Mouse (Mus musculus): ENCODE measurements around the gene Slc25a22. TPM values are rescaled to one million over a fixed set of nuclear protein-coding genes. Genes with fewer than 3 reads are reported as not detected.

Slc25a22 gene
- total RNA-seq, 1 experiment from 2014 or later, result 11.1 TPM

DNA sequence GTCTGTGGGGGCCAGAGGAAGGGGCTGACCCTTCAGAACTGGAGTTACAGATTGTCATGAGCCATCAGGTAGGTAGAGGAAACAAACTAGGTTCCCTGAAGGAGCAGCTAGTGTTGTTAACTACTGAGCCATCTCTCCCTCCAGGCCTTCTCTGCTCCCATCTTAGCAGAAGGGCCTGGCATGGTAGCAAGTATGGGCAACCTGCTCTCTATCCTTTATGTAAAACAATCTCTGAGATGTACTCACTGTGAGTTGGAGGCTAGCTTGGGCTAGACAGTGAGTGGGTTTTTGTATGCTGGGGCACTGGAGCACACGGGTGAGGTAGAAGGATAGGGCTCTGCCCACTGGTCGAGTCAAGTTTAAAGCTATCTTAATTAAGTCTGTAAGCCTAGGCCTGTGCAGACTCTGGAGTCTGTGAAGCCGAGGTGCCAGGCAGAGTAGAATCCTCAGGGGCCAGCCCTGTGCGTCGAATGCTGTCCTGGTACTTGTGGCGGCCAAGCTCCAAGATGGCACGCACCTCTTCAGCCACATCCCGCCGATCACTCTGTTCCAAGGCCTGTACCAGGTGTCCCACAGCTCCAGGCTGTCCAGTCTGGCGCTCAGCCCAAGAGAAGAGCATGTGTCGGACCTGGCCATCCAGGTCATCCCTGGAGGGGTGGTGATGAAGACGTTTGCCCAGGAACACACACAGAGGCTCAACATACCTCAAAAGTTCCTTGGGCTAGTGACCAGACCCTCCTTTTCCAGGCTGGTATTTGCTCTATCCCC lies 693 bp upstream of the Slc25a22 start:
- no peak for ATAC-seq (replicated peaks; ENCODE audit: low read depth, poor library complexity, severe bottlenecking)

DNA sequence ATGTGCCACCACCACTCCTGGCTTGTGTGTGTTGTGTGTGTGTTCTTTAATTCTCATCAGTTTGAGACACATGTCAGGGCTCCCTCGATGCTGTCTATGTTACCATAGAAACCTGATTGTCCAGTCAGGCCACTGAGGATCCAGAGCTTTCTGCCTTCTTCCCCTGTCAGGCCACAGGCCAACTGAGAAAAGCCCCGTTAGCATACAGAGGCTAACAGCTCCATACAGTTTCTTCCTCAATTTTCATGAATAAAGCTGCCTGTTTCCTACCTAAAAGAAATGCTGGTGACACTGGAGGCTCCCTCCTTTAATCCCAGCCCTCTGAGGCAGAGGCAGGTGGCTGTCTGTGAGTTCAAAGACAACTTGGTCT lies 1.2 kb downstream of the Slc25a22 start:
- ATAC-seq (replicated peaks; ENCODE audit: low read depth, poor library complexity, severe bottlenecking), result no peak

DNA sequence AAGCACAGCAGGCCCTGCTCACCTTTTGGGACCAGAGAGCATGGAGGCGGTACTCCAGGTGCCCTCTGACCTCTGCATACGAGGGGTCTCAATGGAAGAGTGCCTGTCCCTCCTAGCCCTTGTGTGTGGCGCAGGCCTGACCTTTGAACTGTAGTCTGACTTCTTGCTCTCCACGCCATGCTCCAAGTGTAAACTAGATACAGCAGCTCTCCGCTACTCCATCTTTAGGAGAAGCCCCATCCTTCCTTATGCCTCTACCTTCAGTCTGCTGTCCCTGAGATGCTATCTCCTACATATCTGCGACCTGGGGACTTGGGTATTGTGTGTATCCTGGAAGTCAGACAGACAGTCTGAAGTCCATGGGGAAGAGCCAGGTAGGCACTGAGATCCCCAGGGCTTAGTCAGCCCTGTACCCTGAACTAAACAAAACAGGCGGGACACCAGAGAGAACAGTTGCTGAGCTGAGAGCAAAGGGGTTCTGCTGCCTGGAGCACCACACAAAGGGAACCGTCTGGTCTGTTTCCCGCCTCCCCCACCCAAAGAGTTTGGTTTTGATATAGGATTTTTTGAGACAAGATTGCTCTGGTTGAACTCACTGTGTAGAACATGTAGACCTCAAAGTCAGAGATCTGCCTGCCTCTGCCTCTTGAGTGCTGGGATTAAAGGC lies 1.7 kb downstream of the Slc25a22 start:
- no peak for ATAC-seq (replicated peaks; ENCODE audit: low read depth, poor library complexity, severe bottlenecking)

DNA sequence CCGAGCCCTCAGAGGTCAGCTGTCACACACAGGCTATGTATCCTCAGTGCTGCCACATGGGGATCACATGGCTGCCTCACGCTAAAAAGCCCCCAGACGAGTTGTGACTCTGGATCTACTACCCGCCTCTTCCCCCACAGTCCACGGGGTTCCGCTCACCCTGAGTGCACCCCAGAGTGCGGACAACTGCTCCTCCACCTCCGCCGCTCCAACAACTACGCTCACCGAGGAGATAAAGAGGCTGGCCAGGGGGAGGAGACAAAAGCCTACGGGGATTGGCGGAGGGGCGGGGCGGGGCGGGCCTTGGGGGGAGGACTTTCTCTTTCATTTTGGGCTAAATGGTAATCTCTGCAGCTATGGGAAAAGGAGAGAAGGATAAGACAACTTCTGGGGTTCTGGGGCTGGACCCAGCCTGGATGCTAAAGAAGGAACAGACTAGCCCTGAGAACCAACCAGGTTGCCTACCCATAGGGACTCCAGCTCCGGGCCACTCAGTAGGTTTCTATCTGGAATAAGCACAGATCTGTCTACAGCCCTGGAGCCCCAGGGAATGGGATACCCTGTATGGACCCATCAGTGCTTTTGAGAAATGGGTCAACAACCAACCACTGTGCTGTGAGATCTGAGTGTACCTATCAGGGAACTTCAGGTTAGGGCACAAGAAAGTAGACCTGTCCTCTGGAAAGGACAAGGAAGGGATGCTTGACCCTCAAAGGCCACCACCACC lies 2.4 kb downstream of the Slc25a22 start:
- peak; percentile 74 for ATAC-seq (replicated peaks; ENCODE audit: low read depth, poor library complexity, severe bottlenecking)

DNA sequence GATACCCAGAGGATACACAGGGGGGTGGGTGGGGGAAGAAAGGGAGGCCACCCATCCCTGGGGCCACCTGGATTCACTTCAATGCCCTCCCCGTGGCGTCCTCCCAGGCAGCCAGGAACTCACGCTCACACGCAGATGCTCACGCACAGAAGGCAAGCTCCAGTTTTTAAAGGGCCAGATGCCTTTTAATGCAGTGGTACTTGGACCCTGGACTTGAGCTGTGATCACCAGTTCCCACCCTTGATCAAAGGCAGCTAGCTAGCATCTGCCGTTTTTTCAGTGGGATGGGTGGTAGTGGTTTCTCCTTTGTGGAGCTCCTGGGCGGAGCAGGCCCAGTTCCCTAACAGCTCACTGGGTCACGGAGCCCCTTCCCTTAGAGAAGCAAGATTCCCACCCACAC lies 3.2 kb downstream of the Slc25a22 start:
- no peak for ATAC-seq (replicated peaks; ENCODE audit: low read depth, poor library complexity, severe bottlenecking)

DNA sequence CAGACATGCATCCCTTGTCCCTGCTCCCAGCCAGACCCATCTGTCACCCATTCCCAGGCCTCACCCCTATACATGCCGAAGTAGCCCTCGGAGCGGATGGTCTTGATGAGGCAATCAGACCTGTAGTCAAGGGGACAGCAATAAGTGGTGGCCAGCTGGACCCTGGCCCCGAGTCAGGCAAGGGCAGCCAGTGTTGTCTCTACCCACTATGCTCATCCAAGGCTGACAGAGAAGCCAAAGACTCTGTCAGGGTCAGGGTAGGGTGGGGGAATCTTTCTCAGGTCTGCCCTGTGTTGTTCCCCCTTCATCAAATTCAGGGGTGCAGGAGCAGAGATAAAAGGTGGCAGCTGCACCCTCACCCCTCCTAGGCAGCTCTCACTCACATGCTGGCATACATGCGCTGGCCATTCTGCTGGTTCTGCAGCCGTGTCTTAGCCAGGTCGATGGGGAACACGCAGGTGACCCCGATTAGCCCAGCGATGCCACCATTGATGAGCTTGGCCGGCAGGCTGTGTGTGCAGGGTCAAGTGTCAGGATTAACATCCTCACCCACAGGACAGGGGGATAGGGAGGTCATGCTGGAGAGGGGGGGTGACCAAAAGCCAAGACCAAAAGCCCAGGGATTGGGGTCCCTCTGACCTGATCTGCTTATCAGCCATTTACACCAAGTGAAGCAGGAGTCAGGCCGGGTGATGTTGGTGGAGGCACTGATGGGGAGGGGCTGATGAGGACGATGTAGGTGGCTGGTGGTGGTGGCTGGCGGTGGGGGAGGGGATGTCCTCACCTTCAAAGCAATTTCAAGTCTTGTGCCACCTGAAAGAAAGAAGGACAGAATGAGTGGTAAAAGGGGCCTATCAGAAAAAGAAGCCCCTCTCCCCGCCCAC lies 3.9 kb downstream of the Slc25a22 start:
- no peak for ATAC-seq (replicated peaks; ENCODE audit: low read depth, poor library complexity, severe bottlenecking)

DNA sequence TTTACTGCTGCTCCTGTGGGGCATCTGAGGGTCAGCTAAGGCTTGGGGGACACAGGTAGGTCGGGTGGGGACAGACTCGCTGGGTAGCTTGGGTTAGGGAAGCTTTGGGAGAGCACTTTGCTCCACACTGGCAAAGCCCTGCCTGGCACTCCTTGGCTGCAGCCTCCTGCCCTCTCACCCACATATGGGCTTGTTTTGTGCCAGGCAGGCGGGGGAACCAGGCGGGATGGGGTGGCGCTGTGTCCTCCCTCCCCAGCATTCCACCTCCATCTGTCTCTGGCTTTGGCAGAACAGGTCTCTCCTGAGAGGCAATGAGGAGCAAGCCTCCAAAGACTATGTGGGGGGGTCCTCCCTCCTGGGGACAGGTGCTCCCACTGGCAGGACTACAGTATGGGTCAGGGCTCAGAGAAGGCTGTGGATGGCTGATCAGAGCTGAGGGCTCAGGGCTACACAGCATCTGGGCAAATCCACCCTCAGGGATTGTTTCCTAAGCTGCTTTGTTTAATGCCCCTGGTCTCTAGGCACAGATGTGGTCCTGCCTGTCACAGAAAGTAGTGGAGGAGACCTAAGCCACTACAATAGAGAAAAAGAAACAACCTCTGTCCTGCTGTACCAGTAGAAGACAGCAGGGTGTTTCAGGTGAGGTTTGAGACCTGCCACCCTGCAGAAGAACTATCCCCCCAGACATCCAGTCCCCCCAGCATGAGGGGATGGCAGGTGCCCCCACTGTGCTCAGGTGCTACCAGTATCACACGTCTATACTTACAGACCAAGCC lies 4.8 kb downstream of the Slc25a22 start:
- no peak for ATAC-seq (replicated peaks; ENCODE audit: low read depth, poor library complexity, severe bottlenecking)

DNA sequence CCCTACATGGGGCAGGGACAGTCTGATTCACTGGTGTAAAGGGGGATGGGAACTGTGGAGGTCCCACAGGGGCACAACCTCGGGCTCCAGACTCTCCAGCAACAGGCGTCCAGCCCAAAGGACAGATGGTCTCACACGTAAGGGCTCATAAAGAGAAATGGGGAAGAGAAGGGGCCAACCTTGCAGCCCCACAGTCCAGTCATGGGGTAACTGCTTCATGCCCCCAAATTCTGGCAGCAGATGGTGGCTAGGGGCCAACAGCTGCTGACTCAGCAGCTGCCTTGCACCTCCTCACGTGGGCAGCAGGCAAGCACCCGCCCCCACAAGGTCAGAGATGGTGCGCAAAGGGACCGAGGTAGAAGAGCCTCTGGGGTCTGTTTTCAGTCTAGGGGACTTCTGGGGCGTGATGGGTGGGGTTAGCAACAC lies 5.5 kb downstream of the Slc25a22 start:
- ATAC-seq (replicated peaks; ENCODE audit: low read depth, poor library complexity, severe bottlenecking), result no peak

DNA sequence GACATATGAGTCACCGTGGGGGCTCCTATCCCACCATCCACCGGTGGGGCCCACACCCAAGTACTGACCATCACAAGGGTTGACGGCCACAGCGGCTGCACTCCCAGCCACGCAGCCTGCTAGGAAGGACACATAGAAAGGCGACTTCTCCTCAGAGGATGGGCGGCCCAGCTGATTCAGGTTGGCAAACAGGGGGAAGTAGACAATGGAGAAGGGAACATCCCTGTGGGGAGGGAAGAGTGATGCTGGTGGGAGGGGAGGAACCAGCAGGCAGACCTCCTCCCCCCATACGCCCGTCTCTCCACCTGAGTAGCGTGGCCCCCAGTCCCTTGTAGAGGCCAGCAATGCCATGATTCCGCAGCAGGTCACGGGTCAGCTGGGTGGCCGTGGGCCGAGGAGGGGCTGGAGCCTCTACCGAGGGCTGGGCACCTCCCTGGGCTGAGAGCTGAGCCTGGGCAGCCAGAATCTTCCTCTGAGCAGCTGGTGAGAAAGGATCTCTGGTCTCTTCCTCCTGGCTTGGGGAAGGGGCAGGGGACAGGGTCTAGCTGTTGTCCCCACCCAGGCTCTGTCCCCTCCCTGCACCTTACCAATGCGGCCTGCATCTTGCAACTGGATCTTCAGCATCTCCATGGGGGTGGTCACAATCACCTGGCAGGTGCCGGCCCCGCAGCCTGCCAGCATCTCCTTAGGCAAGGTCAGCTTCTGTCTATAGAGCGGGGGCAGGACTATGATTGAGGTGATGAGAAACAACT lies 6.1 kb downstream of the Slc25a22 start:
- no peak for ATAC-seq (replicated peaks; ENCODE audit: low read depth, poor library complexity, severe bottlenecking)

DNA sequence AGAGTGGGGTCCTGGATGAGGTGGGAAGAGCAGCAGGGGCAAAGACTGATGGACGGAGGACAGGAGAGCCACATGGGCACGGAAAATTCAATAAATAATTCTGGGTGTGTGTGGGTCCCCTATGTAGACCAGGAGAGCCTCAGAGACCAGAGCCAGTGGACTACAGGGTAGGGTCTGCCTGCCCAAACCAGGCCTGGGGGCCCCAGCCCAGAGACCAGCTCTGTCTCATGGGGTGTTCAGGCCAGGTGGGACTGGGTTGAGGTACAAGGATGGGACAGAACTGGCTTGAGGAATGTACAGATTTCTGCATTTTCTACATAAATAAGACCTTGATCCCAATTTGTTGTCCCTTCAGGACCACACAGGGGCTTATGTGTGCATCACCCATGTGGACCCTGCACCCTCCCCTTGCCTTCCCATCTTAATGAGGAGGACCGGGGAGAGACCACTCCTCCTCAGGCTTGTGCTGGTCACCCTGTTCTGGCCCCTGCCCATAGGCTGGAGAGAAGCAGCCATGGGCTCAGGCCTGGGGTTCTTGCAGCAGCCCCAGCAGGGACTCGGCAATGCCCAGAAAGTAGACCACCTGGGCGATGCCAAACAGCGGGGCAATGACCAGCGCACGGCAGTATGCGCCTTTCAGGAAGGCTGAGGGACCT lies 7.0 kb downstream of the Slc25a22 start:
- no peak for ATAC-seq (replicated peaks; ENCODE audit: low read depth, poor library complexity, severe bottlenecking)

DNA sequence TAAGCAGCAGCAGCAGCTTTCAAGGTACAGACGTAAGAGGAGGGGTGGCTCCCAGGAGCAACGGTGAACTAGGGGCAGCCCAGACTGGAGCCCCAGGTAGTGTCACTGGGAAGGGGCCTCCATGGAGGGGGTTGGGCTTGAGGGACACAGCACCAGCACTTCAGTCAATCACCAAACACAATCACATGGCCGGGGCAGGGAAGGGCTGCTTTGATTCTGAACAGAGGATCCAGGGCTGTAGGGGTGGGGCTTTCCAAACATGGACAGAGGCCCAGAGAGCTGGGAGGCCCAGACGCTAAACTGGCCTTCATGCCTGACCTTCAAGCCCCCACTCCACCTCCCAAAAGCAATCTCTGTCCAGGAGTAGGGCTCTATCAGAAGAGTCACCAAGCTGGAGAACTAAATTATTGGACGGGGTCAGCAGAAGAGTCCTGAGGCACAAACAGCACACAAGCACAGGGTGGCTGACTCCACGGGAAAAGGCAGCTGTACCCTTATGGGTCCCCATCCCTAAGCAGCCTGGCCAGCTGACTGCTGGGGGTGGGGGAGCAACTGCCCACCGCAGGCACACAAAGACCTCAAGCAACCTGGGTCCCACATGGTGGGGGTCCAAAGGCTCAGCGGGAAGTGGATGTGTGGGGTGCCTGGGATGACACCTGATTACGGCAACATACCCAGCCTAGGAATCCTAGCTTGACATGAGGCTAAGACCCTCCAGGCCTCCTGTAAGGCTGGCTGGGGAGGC lies 7.7 kb downstream of the Slc25a22 start:
- ATAC-seq (replicated peaks; ENCODE audit: low read depth, poor library complexity, severe bottlenecking), result no peak

DNA sequence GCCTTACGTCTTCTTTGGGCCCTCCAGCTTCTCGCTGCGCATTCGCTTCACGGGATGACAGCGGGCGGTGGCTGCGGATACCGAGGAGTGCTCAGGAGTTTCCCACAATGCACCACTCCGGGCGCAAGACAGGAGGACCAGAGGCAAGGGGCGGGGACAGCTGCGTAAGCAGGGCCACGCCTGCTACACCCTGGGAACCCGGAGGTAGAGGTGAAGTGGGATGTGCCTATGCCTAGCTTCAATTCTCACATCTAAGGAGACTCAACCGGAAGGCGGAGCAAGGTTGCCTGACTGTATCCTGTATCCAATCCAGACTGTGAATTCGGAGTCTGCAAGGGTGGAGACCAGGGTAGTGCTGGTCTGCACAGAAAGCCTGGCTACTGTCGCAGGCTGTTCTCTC lies 8.4 kb downstream of the Slc25a22 start, which contains the start of gene Cend1:
Cend1 (minus strand) TSS at position 182 of the 400 bp plus-strand sequence.
- ATAC-seq (replicated peaks; ENCODE audit: low read depth, poor library complexity, severe bottlenecking), result no peak

DNA sequence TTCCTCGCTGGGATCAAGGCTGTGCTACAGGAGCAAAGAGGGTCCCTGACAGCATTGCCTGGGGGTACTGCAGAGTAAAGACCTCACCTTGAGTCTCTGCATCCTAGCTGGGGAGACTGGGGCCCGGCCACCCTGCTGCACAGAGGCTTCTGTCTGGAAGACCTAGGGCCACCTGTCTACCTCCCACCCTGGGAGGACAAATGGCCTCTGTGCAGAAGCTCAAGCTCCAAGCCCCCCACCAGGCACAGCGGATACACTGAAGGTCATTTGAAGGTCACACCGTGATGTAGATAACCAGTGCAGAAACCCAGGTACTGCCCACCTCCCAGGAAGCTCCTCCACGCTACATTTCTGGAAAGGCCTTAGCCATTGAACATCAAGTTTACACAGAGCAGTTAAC lies 9.0 kb downstream of the Slc25a22 start:
- ATAC-seq (replicated peaks; ENCODE audit: low read depth, poor library complexity, severe bottlenecking), result no peak

DNA sequence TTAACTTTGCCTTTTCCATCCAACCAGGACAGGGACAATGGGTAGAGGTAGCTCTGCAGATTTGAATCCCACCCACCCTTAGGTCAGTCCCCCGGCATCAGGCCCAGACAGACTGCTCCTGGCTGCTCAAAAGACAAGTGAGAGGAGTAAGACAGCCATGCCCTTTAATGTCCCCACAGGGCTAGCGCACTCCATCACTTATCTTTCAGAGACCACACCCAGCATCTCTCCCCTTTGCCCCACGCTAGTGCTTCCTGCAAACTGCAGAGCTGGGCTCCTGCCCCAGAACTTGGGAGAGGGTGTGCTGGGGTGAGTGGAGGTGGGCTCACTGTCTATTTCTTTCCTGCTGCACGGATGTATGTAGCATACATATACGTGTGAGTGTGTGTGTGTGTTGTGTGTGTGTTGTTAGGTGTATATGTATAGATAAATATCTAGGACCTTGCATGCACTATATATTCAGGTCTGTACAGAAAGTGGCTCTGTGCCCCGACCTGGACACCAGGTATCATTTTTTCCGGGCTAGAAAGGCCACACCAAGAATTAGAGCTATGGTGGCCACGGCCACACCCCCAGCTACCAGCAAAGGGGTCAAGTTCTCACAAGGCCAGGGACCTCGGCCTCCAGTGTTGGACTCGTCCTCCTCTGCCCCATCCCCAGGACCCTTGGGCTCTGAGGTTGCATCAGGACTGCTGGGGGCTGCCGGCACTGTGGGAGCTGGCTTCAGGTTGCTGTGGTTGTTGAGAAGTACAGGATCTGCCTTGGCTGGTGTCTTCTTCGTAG lies 10.6 kb downstream of the Slc25a22 start:
- ATAC-seq (replicated peaks; ENCODE audit: low read depth, poor library complexity, severe bottlenecking), result no peak

DNA sequence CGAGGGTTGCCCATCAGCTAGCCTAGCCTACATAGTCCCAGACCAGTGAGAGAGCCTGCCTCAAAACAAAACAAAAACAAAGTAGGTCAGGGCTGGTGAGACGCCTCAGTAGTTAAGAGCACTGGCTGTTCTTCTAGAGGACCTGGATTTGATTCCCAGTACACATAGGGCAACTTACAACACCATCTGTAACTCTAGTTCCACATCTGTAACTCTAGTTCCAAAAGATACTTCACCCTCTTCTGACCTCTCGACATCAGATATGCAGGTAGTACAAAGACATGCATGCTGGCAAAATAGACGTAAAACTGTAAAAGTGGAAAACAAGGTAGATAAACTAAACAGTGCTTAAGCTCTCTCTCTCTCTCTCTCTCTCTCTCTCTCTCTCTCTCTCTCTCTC lies 13.9 kb downstream of the Slc25a22 start:
- ATAC-seq (replicated peaks; ENCODE audit: low read depth, poor library complexity, severe bottlenecking), result no peak

DNA sequence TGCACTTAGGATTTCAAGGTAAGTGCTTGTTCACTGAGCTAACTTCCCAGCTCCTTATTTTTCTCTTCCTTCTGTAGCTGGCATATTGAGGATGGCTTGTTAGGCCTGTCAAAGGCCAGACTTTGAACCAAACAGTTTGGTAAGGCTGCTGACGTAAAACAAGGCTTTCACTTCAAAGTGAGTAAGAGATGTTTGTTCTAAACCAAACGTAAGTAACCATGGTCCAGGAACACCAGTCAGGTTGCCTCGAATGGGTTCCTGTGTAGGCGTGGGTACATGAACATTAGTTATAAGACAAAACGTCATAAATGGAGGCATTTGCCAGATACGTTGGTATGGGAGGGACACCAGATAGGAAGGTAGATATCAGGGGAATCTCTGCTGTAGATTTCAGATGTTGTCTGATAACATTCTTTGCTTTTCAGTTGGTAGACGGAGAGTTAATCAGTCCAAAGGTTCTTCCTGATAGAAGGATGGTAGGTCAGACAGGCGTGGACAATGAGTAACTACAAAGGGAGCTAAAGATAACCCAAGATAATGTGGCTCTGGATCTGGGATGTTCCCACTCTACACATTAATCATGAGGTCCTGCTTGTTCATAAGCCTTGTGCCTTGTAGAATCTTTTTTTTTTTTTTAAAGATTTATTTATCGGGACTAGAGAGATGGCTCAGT lies 17.5 kb downstream of the Slc25a22 start:
- no peak for ATAC-seq (replicated peaks; ENCODE audit: low read depth, poor library complexity, severe bottlenecking)
